Mouse (Mus musculus): ENCODE results near the gene Tbc1d16.
"Not testable (repeated sequence)": the region's sequence is repeated elsewhere in the genome, so short reads cannot be mapped to it uniquely, and the experiment has no call there.

Tbc1d16 gene

DNA sequence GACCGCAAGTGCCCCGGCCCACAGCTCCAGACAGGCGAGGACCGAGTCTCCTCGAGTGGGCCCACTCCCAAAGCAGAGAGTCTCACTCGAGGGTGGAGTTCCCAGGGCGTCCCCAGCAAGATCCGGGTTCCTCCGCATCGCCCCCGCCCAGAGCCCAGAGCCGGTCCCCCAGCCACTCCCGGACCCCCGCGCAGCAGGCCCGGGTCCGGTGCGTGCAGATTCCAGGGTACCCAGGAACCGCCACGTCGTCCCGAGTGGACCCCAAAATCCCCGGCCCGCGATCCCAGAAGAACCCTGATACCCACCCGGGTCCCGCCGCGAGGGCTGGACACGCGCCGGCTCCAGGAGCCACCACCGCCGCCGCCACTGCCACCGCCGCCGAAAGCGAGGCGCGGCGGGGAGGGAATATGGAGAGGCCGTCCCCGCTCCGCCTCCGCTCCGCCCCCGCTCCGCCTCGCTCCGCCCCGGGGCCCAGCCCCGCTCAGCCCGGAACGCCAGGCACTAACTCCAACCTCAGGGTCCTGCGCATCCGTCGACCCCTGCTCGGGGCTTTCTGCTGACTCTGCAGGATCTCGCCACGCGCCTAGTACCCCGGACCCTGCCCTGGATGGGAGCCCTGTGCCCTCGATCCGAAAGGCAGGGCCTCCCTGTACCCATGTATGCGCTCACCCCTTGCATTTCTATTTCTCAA, at the start of gene Tbc1d16, which contains the start of gene Ccdc40:
Gene Tbc1d16 (minus strand): TSS at position 409 of the 691 bp plus-strand sequence.
Gene Ccdc40 (plus strand): TSS at position 482 of the 691 bp plus-strand sequence.
- DNase-seq (ENCODE audit: low spot score in 2 of 2), result peak in 1 of 2 experiments; percentile 28

DNA sequence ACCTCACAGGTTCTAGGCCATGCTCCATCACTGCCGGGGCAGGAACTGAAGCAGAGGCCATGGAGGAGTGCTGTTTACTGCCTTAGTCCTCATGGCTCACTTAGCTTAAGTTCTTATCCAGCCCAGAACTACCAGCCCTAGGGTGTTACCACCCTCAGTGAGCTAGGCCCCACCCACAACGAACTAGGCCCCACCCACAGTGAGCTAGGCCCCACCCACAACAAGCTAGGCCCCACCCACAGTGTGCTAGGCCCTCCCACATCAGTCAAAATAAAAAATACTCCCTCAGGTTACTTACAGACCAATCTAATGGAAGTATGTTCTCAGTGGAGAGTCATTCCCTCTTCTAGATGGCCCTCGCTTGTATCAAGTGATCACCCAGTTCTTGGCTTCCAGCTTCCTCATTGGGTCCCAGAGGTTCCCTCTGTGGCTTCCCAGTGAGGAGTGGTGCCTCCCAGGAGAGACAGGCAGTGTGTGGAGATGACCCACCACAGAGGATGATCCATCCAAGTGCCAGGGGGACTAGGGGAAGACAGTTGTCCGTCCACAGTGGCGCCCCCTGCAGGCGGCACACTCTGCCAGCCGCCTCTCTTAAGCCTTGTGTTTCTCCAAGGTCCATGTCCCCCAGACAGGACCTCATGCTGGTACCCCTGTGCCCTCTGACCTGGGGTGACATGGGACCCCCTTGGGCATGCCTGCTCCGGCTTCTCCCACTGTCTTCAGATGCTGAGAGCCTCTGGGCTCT, 45.1 kb upstream of the Tbc1d16 start:
- DNase-seq (ENCODE audit: low spot score in 2 of 2), result no peak

DNA sequence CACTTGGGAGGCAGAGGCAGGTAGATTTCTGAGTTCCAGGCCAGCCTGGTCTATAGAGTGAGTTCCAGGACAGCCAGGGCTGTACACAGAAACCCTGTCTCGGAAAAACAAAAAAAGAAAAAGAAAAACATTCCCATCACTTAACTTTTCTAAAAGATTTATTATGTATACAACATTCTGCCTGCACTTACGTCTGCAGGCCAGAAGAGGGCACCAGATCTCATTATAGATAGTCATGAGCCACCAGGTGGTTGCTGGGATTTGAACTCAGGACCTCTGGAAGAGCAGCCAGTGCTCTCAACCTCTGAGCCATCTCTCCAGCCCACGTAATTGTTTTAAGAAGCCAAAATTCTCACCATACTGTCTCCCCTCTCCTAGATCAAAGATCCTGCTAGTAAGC, 44.2 kb upstream of the Tbc1d16 start:
- DNase-seq (ENCODE audit: low spot score in 2 of 2), result not testable (repeated sequence)

DNA sequence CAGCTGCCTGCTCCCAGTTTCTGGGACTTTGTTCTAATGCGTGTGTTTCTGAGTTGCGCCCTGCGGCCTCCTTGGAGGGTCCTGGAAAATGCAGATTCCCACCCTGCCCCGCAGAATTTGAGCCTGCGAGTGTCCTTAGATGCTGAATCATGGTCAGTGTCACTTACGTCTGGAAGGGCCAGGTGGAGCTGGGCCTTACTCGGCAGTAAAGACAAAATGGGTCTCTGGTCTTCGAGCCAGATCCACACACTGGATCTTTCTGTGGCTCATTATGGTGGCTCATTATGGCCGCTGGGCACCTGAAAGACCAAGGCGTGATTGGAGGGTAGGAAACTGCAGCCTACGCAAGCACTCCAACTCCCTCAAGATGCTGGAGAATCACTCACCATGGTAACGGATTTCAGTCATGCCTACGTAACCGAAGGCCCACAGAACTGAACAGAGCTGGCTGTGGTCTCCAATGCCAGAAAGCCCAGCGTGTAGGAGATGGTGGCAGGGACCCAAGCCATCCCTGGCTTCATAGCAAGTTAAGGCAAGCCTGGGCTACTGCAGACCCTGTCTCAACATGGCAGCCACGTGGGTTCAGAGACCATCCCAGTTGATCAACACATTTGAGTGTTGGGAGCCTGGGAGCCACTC, 40.4 kb upstream of the Tbc1d16 start:
- DNase-seq (ENCODE audit: low spot score in 2 of 2), result no peak

DNA sequence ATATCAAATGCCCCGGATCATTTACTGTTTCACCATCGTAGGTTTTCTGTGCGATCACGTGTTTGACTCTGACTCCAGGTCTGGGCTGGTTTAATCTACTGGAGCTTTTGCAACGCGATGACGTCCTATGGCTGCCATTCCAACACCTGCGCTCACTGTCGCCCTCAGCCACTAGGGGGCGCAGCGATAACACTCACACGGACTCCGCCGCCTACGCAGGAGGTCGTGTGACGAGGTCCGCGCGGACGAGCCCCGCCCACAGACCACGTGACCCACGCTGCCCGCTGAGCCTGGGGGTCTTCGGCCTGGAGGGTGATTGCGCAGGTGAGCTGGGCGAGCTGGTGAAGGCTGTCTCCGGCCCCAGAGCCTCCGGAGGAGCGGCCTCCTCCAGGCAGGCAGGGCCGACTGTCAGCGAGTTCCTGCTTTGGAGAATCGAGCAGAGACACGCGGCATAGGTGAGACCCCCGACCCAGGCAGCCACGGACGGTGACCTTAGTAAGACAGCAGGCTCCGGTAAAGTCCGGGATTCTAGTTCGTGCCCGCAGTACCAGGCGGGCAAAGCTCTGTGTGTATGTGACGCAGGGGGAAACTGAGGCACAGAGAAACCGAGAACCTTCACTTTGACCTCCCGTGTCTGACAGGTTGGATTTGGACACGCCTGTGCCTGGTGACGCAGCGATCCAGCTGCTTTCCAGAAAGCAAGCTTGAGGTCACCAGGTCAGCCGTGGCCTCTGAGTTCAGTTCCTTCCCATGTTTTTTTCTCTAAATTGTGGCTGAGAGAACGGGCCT, 39.7 kb upstream of the Tbc1d16 start, which contains the start of gene Gaa:
Gene Gaa (plus strand): TSS at position 120 of the 789 bp plus-strand sequence.
- DNase-seq (ENCODE audit: low spot score in 2 of 2), result peak; percentile 84 to 93

DNA sequence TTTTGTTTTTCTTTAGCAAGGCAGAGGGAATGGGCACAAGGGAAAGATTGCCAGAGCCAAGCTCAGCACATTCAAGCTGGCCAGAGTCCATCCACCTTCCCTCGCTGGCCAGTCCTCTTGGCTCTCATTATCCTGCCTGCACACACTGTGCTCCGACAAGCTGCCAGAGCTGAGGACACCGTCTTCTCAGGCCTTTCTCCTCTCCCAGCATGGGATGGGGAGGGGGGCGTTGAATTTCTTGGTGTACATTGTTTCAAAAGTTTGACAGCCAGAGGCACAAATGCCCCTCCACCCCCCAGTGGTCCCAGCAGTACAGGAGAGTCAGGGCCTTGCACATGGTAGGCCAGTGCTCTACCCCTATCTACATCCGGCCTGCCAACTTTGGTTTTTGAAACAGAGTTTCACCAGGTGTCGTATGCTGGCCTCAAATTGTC, 39.0 kb upstream of the Tbc1d16 start:
- DNase-seq (ENCODE audit: low spot score in 2 of 2), result no peak

DNA sequence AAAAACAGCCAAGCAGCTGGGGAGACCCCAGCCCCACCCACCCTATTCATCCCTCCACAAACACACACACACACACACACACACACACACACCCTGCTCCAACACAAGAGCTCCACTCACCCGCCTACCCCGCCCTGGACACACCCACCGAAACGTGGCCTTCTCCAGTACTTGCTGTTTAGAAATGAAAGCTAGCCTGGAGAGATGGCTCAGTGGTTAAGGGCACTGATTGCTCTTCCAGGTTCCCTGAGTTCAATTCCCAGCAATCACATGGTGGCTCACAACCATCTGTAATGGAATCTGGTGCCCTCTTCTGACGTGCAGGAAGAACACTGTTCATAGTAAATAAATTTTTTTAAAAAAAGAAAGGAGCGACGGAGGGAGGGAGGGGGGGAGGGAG, 37.5 kb upstream of the Tbc1d16 start:
- DNase-seq (ENCODE audit: low spot score in 2 of 2), result no peak

DNA sequence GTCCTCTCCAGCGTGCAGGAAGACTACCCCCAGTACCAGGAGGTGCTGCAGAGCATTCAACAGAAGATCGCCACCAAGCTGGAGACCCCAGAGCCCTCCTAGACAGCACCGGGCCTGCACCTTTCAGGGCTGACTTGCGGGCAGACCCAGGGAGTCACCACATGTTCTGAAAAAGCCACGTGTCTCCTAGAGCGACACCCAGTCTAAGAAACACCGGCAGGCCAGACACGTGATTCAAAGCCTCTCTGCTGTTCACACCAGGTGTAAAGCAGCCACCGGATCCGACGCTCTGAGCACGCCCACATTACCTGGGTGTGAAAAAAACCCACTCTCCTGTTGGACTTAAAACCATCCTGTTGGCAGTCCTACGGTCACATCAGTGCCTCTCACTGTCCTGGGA, 36.1 kb upstream of the Tbc1d16 start:
- DNase-seq (ENCODE audit: low spot score in 2 of 2), result no peak

DNA sequence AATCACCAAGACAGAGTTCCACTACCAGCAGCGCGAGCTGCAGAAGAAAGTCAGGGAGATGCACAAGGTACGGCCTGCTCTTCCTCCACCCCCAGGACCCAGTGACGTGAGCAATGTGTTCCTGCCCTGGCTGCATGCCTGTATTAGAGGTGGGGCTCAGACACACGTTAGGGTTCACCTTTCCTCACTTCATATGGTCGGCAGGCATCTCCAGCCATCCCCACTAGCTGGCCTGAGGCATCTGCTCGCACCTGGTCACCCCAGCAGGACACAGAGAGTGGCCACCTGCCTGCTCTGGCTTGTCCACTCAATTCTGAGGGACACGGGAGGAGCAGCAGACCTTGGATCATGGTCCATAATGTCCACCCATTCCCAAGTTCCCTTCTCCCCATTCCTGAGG, 31.7 kb upstream of the Tbc1d16 start:
- no peak for DNase-seq (ENCODE audit: low spot score in 2 of 2)

DNA sequence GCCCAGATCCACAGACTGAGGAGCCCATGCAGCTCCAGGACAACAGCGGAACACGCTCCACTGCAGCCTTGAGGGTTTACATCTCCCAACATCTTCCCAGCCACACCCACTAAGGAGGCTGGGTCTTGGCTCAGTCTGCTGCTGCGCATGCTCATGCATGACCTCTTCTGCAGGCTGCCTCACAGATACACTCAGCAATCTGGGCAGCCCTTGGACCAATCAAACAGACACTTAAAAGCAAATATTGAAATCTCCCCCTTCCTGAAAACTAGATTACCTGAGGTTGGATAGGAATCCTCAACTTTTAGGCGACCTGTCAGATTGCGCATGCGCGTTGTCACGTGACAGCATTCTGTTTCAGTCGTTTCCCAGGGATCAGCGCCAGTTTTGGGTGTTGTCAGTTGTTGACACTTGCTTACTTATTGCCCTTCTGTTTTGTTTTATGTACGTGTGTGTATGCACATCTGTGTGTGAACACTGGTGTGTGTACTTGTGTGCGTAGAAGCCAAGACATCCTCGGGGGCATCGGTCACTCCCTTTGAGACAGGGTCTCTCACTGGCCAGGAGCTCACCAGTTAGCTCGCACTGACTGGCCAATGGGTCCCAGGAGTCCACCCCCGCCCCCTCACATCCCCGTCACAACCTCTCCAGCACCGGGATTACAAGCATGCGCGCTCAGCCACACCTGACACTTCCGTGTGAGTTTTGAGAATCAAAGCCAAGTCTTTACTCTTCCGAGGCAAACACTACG, 30.4 kb upstream of the Tbc1d16 start:
- DNase-seq (ENCODE audit: low spot score in 2 of 2), result no peak

DNA sequence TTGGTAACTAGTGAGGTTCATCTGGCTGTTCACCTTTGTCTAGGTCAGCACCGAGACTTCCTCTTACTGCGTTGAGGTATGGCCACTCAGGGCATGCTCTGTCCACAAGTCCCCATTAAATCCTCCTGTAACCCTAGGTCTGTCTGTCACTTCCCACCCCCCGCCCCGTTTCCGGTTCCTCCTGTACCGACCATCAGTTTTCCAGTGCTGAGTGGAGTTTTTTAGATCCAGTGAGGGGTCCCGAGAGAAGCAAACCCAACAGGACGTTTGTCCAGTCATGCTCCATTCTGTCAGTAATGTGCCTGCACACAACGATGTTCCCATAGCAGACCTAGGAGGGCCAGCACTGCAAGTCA, 29.9 kb upstream of the Tbc1d16 start:
- no peak for DNase-seq (ENCODE audit: low spot score in 2 of 2)

DNA sequence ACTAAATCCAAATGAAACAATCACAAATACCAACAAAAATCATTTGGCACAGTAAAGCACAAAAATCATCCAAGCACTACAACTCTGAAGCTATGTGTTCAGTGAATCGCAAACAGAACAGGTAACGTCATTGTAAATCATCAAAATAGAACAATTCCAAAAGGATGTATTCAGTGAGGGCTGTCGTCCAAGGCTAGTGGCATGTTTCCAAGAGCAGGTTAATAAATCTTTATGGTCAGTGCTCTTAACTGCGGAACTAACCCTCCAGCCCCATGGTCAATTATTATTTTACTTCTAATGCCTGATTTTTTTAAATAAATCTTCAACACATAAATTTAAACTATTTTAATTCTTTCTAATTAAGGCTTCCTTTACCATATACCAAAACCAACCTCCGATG, 28.3 kb upstream of the Tbc1d16 start:
- not testable (repeated sequence) for DNase-seq (ENCODE audit: low spot score in 2 of 2)

DNA sequence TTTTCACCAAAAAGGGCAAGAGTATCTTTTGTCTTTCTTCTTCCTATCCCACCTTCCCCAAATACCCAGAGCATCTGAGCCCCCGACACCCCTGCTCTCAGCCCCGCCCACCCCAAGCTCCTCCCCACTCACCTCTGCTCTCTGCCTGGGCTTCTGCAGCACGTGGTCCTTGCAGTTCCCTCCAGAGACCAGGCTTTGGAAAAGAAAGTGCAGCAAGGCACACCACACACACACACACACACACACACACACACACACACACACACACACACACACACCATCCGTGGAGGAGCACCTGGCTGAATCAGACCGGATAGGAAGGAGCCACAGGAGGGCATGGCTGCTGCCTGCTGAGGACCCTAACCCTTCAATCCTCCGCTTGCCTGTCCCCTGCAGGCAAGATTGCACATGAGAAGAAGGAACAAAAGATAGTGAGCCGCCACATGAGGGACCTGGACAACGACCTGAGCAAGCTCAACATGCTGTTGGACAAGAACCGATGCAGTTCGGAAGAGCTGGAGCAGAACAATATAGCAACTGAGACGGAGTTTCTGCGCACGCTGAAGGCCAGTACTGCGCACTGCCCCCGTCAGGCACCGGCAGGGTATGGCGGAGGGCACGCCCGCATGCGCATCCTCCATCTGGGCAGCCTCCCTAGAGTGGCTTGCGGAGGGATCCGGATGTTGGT, 24.7 kb upstream of the Tbc1d16 start:
- DNase-seq (ENCODE audit: low spot score in 2 of 2), result peak in 1 of 2 experiments; percentile 41

DNA sequence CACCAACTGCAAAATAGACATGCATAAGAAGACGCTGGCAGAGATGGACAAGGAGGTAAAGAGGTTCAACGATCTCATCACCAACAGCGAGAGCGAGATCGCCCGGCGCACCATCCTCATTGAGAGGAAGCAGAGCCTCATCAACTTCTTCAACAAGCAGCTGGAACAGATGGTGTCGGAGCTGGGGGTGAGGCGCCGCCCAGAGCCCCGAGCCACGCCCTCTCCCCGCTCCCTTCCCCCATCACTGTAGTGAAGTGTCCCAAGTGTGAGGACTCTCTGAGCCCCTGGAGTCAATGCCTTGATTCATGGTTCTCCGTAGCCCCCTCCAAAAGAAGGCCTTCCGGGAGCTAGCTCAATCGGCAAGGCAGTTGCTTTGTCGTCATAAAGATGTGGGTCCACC, 22.7 kb upstream of the Tbc1d16 start:
- DNase-seq (ENCODE audit: low spot score in 2 of 2), result no peak

DNA sequence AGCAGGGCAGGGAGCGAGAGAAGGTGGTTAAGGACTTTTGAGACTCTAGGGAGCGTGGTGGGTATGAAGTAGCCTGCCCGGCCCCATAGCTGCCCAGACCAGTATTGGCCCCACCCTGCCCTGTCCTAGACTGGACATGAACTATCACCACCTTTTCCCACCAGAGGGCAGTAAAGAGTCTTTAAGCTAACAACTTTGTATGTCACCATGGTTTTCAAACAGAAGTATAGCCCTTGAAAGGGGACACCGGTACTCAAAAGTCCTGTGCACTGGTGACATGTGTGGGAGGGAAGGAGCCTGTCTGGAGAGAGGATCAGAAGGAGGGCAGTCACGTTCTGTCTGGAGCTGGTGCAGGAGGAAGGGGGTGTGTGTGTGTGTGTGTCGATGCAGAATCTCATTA, 20.7 kb upstream of the Tbc1d16 start:
- peak in 1 of 2 experiments; percentile 46 for DNase-seq (ENCODE audit: low spot score in 2 of 2)

DNA sequence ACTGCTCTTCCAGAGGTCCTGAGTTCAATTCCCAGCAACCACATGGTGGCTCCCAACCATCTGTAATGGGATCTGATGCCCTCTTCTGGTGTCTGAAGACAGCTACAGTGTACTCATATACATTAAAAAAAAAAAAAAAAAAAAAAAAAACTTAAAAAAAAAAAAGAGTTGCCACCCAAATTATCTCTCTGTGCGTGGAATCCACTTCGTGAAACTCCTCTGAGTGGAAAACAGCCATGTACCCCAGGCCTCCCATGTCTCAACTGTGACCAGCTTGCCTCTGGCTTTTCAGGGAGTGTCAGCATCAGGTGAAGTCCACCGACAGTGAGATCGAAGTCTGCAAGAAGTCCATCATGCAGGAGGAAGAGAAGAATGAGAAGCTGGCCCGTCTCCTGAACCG, 17.2 kb upstream of the Tbc1d16 start:
- DNase-seq (ENCODE audit: low spot score in 2 of 2), result not testable (repeated sequence)

DNA sequence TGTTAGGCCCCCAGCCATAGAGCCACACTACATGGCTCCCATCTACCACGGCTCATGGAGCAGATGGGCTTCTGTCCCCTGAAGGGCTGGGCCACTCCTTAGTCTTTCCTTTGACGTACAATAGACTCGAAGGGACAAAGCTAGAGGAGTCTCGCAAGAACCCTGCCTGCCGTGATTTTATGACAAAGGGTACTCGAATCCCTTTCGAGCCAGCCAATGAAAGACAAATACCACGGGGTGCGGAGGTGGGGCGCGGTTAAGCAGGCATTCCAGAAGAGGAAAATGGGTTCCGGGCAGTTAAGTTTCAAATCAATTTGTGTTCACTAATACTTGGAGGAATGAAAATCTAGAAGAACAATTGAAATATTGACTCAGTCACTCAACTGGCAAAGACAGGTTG, 11.2 kb upstream of the Tbc1d16 start:
- DNase-seq (ENCODE audit: low spot score in 2 of 2), result no peak

DNA sequence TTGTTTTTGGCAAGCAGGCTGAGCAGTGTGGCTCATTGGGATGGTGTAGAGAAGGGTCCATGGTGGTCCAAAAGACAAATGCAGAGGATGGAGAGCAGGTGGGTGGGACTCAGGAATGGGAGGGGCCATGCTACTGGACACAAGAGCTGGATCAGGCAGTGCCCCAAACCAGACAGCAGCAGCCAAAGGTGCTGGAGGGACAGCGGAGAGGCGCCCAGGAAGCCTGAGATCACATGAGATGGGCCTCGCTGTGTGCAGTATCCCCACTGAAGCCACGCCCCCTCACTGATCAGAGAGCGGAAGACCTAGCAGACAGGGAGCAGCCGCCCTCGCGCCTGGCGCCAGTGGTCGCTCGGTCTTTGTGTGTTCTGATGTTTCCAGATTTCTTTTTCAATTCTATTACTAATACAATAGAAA, 10.0 kb upstream of the Tbc1d16 start:
- DNase-seq (ENCODE audit: low spot score in 2 of 2), result peak; percentile 53

DNA sequence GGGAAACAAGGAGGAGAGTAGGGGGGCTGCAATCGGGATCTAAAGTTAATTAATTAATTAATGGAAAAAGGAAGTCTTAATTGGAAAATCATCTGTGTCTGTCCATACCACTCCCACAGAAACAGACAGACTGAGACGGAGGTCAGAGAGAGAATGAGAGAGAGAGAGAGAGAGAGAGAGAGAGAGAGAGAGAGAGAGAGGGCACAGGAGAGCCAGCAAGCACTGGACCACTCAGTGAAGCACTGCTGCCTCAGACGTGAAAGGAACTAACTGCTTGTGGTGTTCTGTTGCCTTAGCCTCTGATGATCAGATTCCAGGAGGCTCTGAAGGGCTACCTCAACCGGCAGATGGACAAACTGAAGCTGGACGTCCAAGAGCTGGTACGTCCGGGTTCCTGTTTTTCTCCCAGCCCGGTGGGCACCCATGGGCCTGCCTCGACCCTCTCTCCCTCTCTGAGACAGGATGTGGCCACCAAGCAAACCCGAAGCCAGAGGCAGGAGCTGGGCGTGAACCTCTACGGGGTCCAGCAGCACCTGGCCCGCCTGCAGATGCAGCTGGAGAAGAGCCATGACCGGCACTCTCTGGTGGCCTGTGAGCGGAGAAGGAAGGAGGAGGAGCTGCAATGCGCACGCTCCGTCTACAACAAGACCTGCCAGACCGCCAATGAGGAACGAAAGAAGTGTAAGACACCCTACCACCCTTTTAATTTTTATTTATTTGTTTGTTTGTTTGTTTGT, 9.4 kb upstream of the Tbc1d16 start:
- DNase-seq (ENCODE audit: low spot score in 2 of 2), result peak in 1 of 2 experiments; percentile 25

DNA sequence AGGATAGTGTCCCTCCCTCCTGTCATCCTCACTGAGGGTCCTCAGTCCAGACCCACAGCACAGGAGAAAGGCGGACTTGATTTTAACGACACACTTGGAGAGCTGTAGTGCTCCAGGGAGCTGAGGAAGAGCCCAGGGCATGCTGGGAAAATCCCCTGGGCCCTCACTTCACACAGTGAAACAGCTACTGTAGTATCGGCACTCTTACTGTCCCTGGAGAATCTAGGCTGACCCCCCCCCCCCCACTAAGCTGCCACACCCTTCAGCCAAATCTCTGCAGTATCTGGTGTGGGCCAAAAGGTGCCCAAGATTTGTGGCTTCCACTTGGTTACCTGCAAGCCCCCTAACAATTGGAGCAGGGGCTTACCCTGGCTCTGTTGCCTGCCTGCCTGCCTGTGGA, 8.7 kb upstream of the Tbc1d16 start:
- no peak for DNase-seq (ENCODE audit: low spot score in 2 of 2)
